ENCODE assay signal across 13 mouse cellular contexts in genomic region chr7:115630691-115631090, GRCm38 (mm10).
"Had no signal": no experiment of that assay in that cellular context is flagged by ENCODE, and none has a peak within 500 bp of the region (broad histone marks: within the 10 kb centered on the region; RNA-seq: fewer than 3 reads in every experiment).

No protein-coding gene starts in this region.

- ATAC-seq: liver, postnatal 0 days; midbrain, embryonic 13.5 days had no signal

- H3K9me3 ChIP-seq: kidney, embryonic 15.5 days; liver, embryonic 13.5 days; megakaryocyte, embryonic 14.5 days; midbrain, embryonic 13.5 days; stomach, embryonic 15.5 days had no signal

- H3K36me3 ChIP-seq: kidney, embryonic 15.5 days; liver, embryonic 13.5 days; midbrain, embryonic 13.5 days; stomach, embryonic 15.5 days had no signal

- H3K27ac ChIP-seq: liver, embryonic 13.5 days; macrophage; midbrain, embryonic 13.5 days; stomach, embryonic 15.5 days had no signal

- H3K4me2 ChIP-seq: kidney, embryonic 15.5 days; liver, embryonic 13.5 days; midbrain, embryonic 13.5 days; stomach, embryonic 15.5 days had no signal

- H3K4me1 ChIP-seq: liver, embryonic 13.5 days; megakaryocyte, embryonic 14.5 days had no signal

- H3K9ac ChIP-seq: kidney, embryonic 15.5 days; liver, embryonic 13.5 days; liver, postnatal 0 days; midbrain, embryonic 13.5 days; stomach, embryonic 15.5 days had no signal

- H3K27me3 ChIP-seq: kidney, embryonic 15.5 days; liver, embryonic 13.5 days; midbrain, embryonic 13.5 days; stomach, embryonic 15.5 days had no signal

- H3K4me3 ChIP-seq: kidney, embryonic 15.5 days; liver, embryonic 13.5 days; megakaryocyte, embryonic 14.5 days; midbrain, embryonic 13.5 days; stomach, embryonic 15.5 days had no signal

- DNase-seq: kidney, adult 18-20 months; kidney, postnatal 14 days; liver; liver, embryonic 13.5 days; liver, postnatal 0 days; right cerebral cortex, postnatal 14 days; thymus, adult 2 months; thymus, postnatal 25 days had no signal
